Mouse (Mus musculus): ENCODE measurements at regions not wholly inside any gene's neighbourhood (a gene's known extent, or its start where the extent isn't known, plus 50 kb on each side); places are given as distances from the start of the nearest gene placed in this dataset.

GRCm38 (mm10) chr10:37349261-37349660 is 210.5 kb upstream of the Marcks start:
- no peak overlapping the region for H3K27ac ChIP-seq (replicated peaks; ENCODE audit: low read depth, low read length)
- ATAC-seq (ENCODE audit: low FRiP score, low TSS enrichment), result no peak
- H3K4me1 ChIP-seq (ENCODE audit: control insufficient read depth, insufficient read depth, low read length), result no peaks in the 10 kb centered on the region
- H3K4me3 ChIP-seq (replicated peaks; ENCODE audit: low read depth, low read length), result no peak overlapping the region
- H3K27me3 ChIP-seq (ENCODE audit: control insufficient read depth, insufficient read depth, low read length), result no peaks in the 10 kb centered on the region
- no peak for DNase-seq
- H3K9me3 ChIP-seq (ENCODE audit: control insufficient read depth, low read length), result no peaks in the 10 kb centered on the region
- WGBS, result 95% methylated on average over 1 of the region's 1 CpGs
- H3K36me3 ChIP-seq (ENCODE audit: control insufficient read depth, insufficient read depth, low read length), result no peaks in the 10 kb centered on the region
- no peak overlapping the region for H3K9ac ChIP-seq (replicated peaks; ENCODE audit: low read length)
- no peak overlapping the region for H3K4me2 ChIP-seq (ENCODE audit: low read length)

- no peak overlapping the region for H3K9ac ChIP-seq (replicated peaks; ENCODE audit: low read length)
- ATAC-seq (ENCODE audit: low FRiP score, low TSS enrichment), result no peak
These were observed 209.7 kb upstream of the Marcks start for GRCm38 (mm10) chr10:37348416-37348815.

GRCm38 (mm10) chr10:37347661-37348060 is 208.9 kb upstream of the Marcks start:
- no peak for ATAC-seq (ENCODE audit: low FRiP score, low TSS enrichment)
- no peak overlapping the region for H3K9ac ChIP-seq (replicated peaks; ENCODE audit: low read length)
- H3K36me3 ChIP-seq (ENCODE audit: control insufficient read depth, insufficient read depth, low read length), result no peaks in the 10 kb centered on the region
- H3K27ac ChIP-seq (replicated peaks; ENCODE audit: low read depth, low read length), result no peak overlapping the region
- no peaks in the 10 kb centered on the region for H3K4me1 ChIP-seq (ENCODE audit: control insufficient read depth, insufficient read depth, low read length)
- no peaks in the 10 kb centered on the region for H3K27me3 ChIP-seq (ENCODE audit: control insufficient read depth, insufficient read depth, low read length)
- no peak overlapping the region for H3K4me3 ChIP-seq (replicated peaks; ENCODE audit: low read depth, low read length)
- WGBS, result 95% methylated on average over 3 of the region's 3 CpGs
- H3K4me2 ChIP-seq (ENCODE audit: low read length), result no peak overlapping the region
- H3K9me3 ChIP-seq (ENCODE audit: control insufficient read depth, low read length), result no peaks in the 10 kb centered on the region
- DNase-seq, result no peak

More at GRCm38 (mm10) chr10:37348416-37348815, 209.7 kb upstream of the Marcks start:
- no peaks in the 10 kb centered on the region for H3K4me1 ChIP-seq (ENCODE audit: control insufficient read depth, insufficient read depth, low read length)
- WGBS, result 26% methylated on average over 3 of the region's 3 CpGs
- H3K36me3 ChIP-seq (ENCODE audit: control insufficient read depth, insufficient read depth, low read length), result no peaks in the 10 kb centered on the region
- H3K27ac ChIP-seq (replicated peaks; ENCODE audit: low read depth, low read length), result no peak overlapping the region
- H3K4me3 ChIP-seq (replicated peaks; ENCODE audit: low read depth, low read length), result no peak overlapping the region
- H3K9me3 ChIP-seq (ENCODE audit: control insufficient read depth, low read length), result no peaks in the 10 kb centered on the region
- DNase-seq, result no peak
- no peak overlapping the region for H3K4me2 ChIP-seq (ENCODE audit: low read length)
- no peaks in the 10 kb centered on the region for H3K27me3 ChIP-seq (ENCODE audit: control insufficient read depth, insufficient read depth, low read length)

DNA sequence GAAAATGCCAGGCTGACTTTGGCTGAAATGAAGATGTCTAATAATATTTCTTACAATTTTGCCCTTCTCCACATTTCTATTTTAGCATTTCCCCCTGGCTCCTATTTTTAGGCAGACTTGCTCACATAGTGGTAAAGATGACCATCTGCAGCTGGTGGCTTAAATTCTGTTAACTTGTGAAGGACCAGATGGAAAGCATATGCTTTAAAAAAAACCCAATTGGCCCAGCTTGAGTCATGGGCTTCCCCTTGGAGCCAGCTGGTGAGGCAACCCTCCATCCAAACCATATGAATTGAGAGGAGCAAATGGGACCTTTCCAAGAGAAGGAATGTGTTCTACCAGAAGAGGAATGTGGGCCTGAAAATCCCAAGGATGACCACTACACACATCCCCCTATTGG is 204.0 kb upstream of the Marcks start:
- no peak for DNase-seq
- no peak overlapping the region for H3K9ac ChIP-seq (replicated peaks; ENCODE audit: low read length)
- H3K4me2 ChIP-seq (ENCODE audit: low read length), result no peak overlapping the region
- no peaks in the 10 kb centered on the region for H3K4me1 ChIP-seq (ENCODE audit: control insufficient read depth, insufficient read depth, low read length)
- H3K4me3 ChIP-seq (replicated peaks; ENCODE audit: low read depth, low read length), result no peak overlapping the region
- H3K27ac ChIP-seq (replicated peaks; ENCODE audit: low read depth, low read length), result no peak overlapping the region
- no peaks in the 10 kb centered on the region for H3K9me3 ChIP-seq (ENCODE audit: control insufficient read depth, low read length)
- no peaks in the 10 kb centered on the region for H3K27me3 ChIP-seq (ENCODE audit: control insufficient read depth, insufficient read depth, low read length)
- no peaks in the 10 kb centered on the region for H3K36me3 ChIP-seq (ENCODE audit: control insufficient read depth, insufficient read depth, low read length)
- ATAC-seq (ENCODE audit: low FRiP score, low TSS enrichment), result no peak

GRCm38 (mm10) chr10:37339658-37340057 is 200.9 kb upstream of the Marcks start:
- H3K9me3 ChIP-seq (ENCODE audit: control insufficient read depth, low read length), result no peaks in the 10 kb centered on the region
- DNase-seq (no peak), ATAC-seq (ENCODE audit: low FRiP score, low TSS enrichment) (no peak)
- WGBS, result 91% methylated on average over 3 of the region's 3 CpGs
- H3K27ac ChIP-seq (replicated peaks; ENCODE audit: low read depth, low read length), result no peak overlapping the region
- no peak overlapping the region for H3K4me2 ChIP-seq (ENCODE audit: low read length)
- no peaks in the 10 kb centered on the region for H3K4me1 ChIP-seq (ENCODE audit: control insufficient read depth, insufficient read depth, low read length)
- no peak overlapping the region for H3K9ac ChIP-seq (replicated peaks; ENCODE audit: low read length)
- H3K27me3 ChIP-seq (ENCODE audit: control insufficient read depth, insufficient read depth, low read length), result no peaks in the 10 kb centered on the region
- H3K36me3 ChIP-seq (ENCODE audit: control insufficient read depth, insufficient read depth, low read length), result no peaks in the 10 kb centered on the region
- H3K4me3 ChIP-seq (replicated peaks; ENCODE audit: low read depth, low read length), result no peak overlapping the region

- 73% methylated on average over 4 of the region's 4 CpGs for WGBS
- Histone ChIP-seq H3K4me2 (ENCODE audit: low read length) (no peak overlapping the region), H3K9ac (replicated peaks; ENCODE audit: low read length) (no peak overlapping the region), H3K27ac (replicated peaks; ENCODE audit: low read depth, low read length) (no peak overlapping the region), H3K4me1 (ENCODE audit: control insufficient read depth, insufficient read depth, low read length) (no peaks in the 10 kb centered on the region), H3K4me3 (replicated peaks; ENCODE audit: low read depth, low read length) (no peak overlapping the region), H3K36me3 (ENCODE audit: control insufficient read depth, insufficient read depth, low read length) (no peaks in the 10 kb centered on the region), H3K27me3 (ENCODE audit: control insufficient read depth, insufficient read depth, low read length) (no peaks in the 10 kb centered on the region), H3K9me3 (ENCODE audit: control insufficient read depth, low read length) (no peaks in the 10 kb centered on the region)
- ATAC-seq (ENCODE audit: low FRiP score, low TSS enrichment), result no peak
- DNase-seq, result no peak
These were observed 199.6 kb upstream of the Marcks start for GRCm38 (mm10) chr10:37338073-37338912.

DNA sequence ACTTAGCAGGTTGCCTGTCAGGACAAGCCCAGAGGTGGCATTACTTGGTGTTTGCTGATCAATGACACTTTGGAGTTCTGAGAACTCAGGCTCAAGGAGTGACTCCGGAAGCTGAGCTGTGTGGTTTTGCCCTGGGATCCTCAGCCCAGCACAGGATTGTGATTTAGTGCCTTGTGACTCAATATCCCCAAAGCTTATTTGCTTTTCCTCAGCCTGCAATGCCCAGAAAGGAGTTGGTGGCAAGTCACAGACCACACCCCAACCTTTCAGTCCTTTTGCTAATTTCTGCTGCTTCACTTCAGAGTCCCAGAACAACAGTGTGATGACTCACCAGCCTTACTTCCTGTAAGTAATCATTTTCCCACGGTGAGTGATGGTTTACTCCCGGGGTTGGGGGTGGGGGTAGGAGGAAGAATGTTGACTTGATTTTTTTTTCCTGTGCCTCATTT is 198.5 kb upstream of the Marcks start:
- WGBS, result 78% methylated on average over 3 of the region's 3 CpGs
- DNase-seq, result no peak
- no peak for ATAC-seq (ENCODE audit: low FRiP score, low TSS enrichment)
- H3K9ac ChIP-seq (replicated peaks; ENCODE audit: low read length), result no peak overlapping the region
- H3K36me3 ChIP-seq (ENCODE audit: control insufficient read depth, insufficient read depth, low read length), result no peaks in the 10 kb centered on the region
- no peaks in the 10 kb centered on the region for H3K27me3 ChIP-seq (ENCODE audit: control insufficient read depth, insufficient read depth, low read length)
- H3K9me3 ChIP-seq (ENCODE audit: control insufficient read depth, low read length), result no peaks in the 10 kb centered on the region
- H3K4me3 ChIP-seq (replicated peaks; ENCODE audit: low read depth, low read length), result no peak overlapping the region
- no peak overlapping the region for H3K4me2 ChIP-seq (ENCODE audit: low read length)
- no peak overlapping the region for H3K27ac ChIP-seq (replicated peaks; ENCODE audit: low read depth, low read length)
- no peaks in the 10 kb centered on the region for H3K4me1 ChIP-seq (ENCODE audit: control insufficient read depth, insufficient read depth, low read length)

DNA sequence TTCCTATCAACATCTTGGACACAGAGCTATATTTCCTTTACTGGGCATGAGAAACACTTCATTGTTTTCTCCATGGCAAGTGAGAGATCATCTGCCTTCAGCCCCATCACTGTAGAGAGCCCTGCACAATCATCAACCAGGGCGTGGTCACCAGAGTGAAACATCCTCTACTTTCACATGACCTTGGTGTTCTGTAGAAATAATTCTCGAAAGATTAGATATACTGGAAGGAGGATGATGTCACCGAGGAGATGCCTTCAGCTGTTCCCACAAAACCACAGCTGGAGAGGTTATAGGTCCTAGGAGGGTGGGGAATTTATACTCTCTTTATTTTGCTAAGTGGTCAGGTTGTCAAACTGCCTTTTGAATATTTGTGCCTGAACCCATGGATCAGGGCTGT is 196.4 kb upstream of the Marcks start:
- no peaks in the 10 kb centered on the region for H3K27me3 ChIP-seq (ENCODE audit: control insufficient read depth, insufficient read depth, low read length)
- H3K4me1 ChIP-seq (ENCODE audit: control insufficient read depth, insufficient read depth, low read length), result no peaks in the 10 kb centered on the region
- no peak for ATAC-seq (ENCODE audit: low FRiP score, low TSS enrichment)
- no peaks in the 10 kb centered on the region for H3K36me3 ChIP-seq (ENCODE audit: control insufficient read depth, insufficient read depth, low read length)
- H3K9me3 ChIP-seq (ENCODE audit: control insufficient read depth, low read length), result no peaks in the 10 kb centered on the region
- H3K4me3 ChIP-seq (replicated peaks; ENCODE audit: low read depth, low read length), result no peak overlapping the region
- no peak for DNase-seq
- WGBS, result 92% methylated on average over 3 of the region's 3 CpGs
- H3K27ac ChIP-seq (replicated peaks; ENCODE audit: low read depth, low read length), result no peak overlapping the region
- no peak overlapping the region for H3K9ac ChIP-seq (replicated peaks; ENCODE audit: low read length)
- H3K4me2 ChIP-seq (ENCODE audit: low read length), result no peak overlapping the region

DNA sequence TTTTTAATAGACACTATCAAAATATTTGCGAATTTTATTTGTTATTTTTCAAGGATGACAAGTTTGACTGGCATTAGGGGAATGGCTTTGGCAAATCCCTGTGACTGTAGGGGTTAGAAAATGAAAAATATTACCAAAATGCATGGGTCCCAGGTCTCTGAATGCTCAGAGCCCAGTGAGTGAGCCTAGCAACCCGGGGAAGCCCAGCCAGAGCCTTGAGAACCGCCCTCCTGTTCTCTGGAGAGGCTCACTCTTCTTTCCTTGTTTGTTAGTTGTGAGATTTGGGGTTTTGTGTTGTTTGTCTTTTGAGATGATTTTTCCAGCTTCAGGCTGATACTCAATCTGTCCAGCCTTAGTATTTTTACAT is 187.4 kb upstream of the Marcks start:
- Histone ChIP-seq H3K27ac (replicated peaks; ENCODE audit: low read depth, low read length) (no peak overlapping the region), H3K27me3 (ENCODE audit: control insufficient read depth, insufficient read depth, low read length) (no peaks in the 10 kb centered on the region), H3K4me2 (ENCODE audit: low read length) (no peak overlapping the region), H3K9me3 (ENCODE audit: control insufficient read depth, low read length) (no peaks in the 10 kb centered on the region), H3K36me3 (ENCODE audit: control insufficient read depth, insufficient read depth, low read length) (no peaks in the 10 kb centered on the region), H3K4me1 (ENCODE audit: control insufficient read depth, insufficient read depth, low read length) (no peaks in the 10 kb centered on the region), H3K4me3 (replicated peaks; ENCODE audit: low read depth, low read length) (no peak overlapping the region), H3K9ac (replicated peaks; ENCODE audit: low read length) (no peak overlapping the region)
- ATAC-seq (ENCODE audit: low FRiP score, low TSS enrichment) (no peak), DNase-seq (no peak)
- 81% methylated on average over 3 of the region's 3 CpGs for WGBS

Measured in midbrain, embryonic 14.5 days (tissue).